Mouse (Mus musculus) heart, postnatal 0 days (tissue): ENCODE data around the gene Ttpal. TPM values are rescaled to one million over a fixed set of nuclear protein-coding genes. Genes with fewer than 3 reads are reported as not detected.

Experiments
- ATAC-seq: fragments of 200-750 bp; cut with Nextera tagmentation; 2 replicates; pipeline ENCODE4 v1.8.0; 2017; ENCODE audit warnings: low read depth, moderate number of reproducible peaks, moderate library complexity; ENCODE audit not compliant: insufficient read depth
- DNase-seq: peaks from one replicate; pipeline ENCODE4 v3.0.0-alpha.2; 2016; ENCODE audit warnings: low spot score
- H3K27ac ChIP-seq: fragments of 300-500 bp; sonication (generic); 2 replicates; pipeline ENCODE4 v1.5.1; 2014; ENCODE audit warnings: low read depth, mild to moderate bottlenecking
- H3K27me3 ChIP-seq: fragments of 300-500 bp; sonication (generic); 2 replicates; pipeline ENCODE4 v1.6.1; 2014; ENCODE audit warnings: low read length, mixed read lengths; ENCODE audit not compliant: control insufficient read depth, insufficient read depth
- H3K36me3 ChIP-seq: fragments of 300-500 bp; sonication (generic); replicated peaks from 2 replicates; pipeline ENCODE4 v1.6.1; 2014; ENCODE audit warnings: low read length, mixed read lengths; ENCODE audit not compliant: control insufficient read depth, insufficient read depth
- H3K4me1 ChIP-seq: fragments of 300-500 bp; sonication (generic); 2 replicates; pipeline ENCODE4 v1.6.1; 2014; ENCODE audit warnings: antibody characterized with exemption; ENCODE audit not compliant: control insufficient read depth, insufficient read depth
- H3K4me2 ChIP-seq: fragments of 300-500 bp; sonication (generic); 2 replicates; pipeline ENCODE4 v1.6.1; 2014; ENCODE audit warnings: low read depth, mild to moderate bottlenecking, low read length, moderate library complexity
- H3K4me3 ChIP-seq: fragments of 300-500 bp; sonication (generic); 2 replicates; pipeline ENCODE4 v1.5.1; 2014; ENCODE audit warnings: low read depth, low read length
- H3K9ac ChIP-seq: fragments of 300-500 bp; sonication (generic); replicated peaks from 2 replicates; pipeline ENCODE4 v1.6.1; 2014; ENCODE audit warnings: low read depth, low read length, mixed read lengths
- H3K9me3 ChIP-seq: fragments of 300-500 bp; sonication (generic); replicated peaks from 2 replicates; pipeline ENCODE4 v1.6.1; 2016; ENCODE audit warnings: low read length; ENCODE audit not compliant: control insufficient read depth
- CTCF ChIP-seq: IDR thresholded peaks from 2 replicates; pipeline ENCODE4 v1.5.1; 2016; ENCODE audit warnings: antibody characterized with exemption, control low read depth, low read depth
- EP300 ChIP-seq: IDR thresholded peaks from 2 replicates; pipeline ENCODE4 v1.6.1; 2016; ENCODE audit warnings: antibody characterized with exemption, low read depth
- WGBS: fragments of 180-500 bp; shearing (Covaris S2); extraction: QIAGEN DNeasy Blood & Tissue Kit; methylation state at CpG from one replicate; pipeline ENCODE4 v1.1.7; 2014; 5-methylcytosine and 5-hydroxymethylcytosine counted together
- polyA plus RNA-seq: library from polyadenylated mRNA; unstranded; fragments of >200 nt; fragmentation: Nextera tagmentation; extraction: Ambion mirVana; gene quantifications from 2 replicates; pipeline ENCODE4 v1.2.1, GENCODE M21; 2015
- total RNA-seq: library from RNA; depleted of rRNA; stranded (reverse); fragments of >200 nt; gene quantifications from 2 replicates; pipeline ENCODE4 v1.2.3, GENCODE M21; 2014; ENCODE audit warnings: low replicate concordance

Ttpal gene
- total and polyA plus RNA-seq, 2 experiments from 2014 or later = 8.8 to 58.3 TPM

DNA sequence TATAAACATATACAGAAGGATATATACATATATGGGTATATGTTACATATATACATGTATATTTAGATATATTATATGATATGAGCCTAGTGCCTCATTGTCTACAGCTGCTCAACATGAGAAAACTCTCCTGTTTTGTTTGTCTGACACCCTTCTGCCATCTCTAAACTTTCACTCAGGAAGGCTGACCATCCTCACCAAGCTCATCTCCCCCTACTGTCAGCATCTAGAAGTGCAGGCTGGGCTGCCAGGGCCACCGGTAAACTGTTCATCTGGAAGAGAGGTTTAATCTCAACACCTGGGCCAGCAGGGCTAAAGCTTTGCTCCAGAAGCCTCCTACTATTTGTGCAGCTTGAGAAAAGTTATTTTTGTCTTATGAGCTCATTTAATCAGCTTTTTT is 2.9 kb upstream of the Ttpal start:
- ATAC-seq = no peak
- Histone ChIP-seq H3K36me3 (no peaks in the 10 kb centered on the region), H3K9ac (no peak overlapping the region), H3K9me3 (no peaks in the 10 kb centered on the region), H3K4me2 (no peak overlapping the region), H3K27ac (no peak overlapping the region), H3K27me3 (no peaks in the 10 kb centered on the region), H3K4me3 (no peak overlapping the region), H3K4me1 (peaks cover 14% of the 10 kb centered on the region)
- TF ChIP-seq CTCF (peak; percentile 83), EP300 (no peak)
- WGBS = 0% methylated on average over 1 of the region's 1 CpGs
- DNase-seq = no peak

- no peak for DNase-seq
- H3K36me3 ChIP-seq = no peaks in the 10 kb centered on the region
- no peaks in the 10 kb centered on the region for H3K27me3 ChIP-seq
- 76% methylated on average over 7 of the region's 7 CpGs for WGBS
- no peaks in the 10 kb centered on the region for H3K9me3 ChIP-seq
- no peak overlapping the region for H3K27ac ChIP-seq
- no peak for TF ChIP-seq EP300
- TF ChIP-seq CTCF = no peak
- no peak for ATAC-seq
- no peak overlapping the region for H3K4me3 ChIP-seq
- no peak overlapping the region for H3K4me2 ChIP-seq
- no peak overlapping the region for H3K9ac ChIP-seq
- peaks cover 14% of the 10 kb centered on the region for H3K4me1 ChIP-seq
Observed at GRCm38 (mm10) chr2:163601066-163601465, 1.0 kb upstream of the Ttpal start.

DNA sequence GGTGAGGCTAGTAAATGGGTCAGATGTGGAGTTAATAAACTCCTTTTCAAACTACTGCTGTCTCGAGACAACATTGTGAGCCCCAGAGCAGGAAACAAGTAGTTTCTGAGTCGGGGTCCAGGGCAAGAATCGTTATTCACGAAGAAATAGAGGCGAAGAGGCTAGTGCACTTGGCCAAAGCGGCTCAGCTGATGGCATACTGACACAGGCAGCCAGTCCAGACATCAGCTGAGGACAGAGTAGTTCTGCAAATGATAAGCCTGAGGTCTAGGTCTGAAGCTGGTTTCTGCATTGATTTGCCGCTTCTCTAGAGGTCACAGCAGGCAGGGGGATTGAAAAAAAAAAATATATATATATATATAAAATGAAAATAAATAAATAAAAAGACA is 408 bp upstream of the Ttpal start:
- WGBS = 67% methylated on average over 7 of the region's 7 CpGs

GRCm38 (mm10) chr2:163606161-163606560 is 4.0 kb downstream of the Ttpal start:
- Histone ChIP-seq H3K4me2 (no peak overlapping the region), H3K27me3 (no peaks in the 10 kb centered on the region), H3K27ac (no peak overlapping the region), H3K4me1 (peaks cover 11% of the 10 kb centered on the region), H3K9ac (no peak overlapping the region), H3K36me3 (peaks cover 22% of the 10 kb centered on the region; the same call in 1 of the 2 replicates), H3K9me3 (no peaks in the 10 kb centered on the region), H3K4me3 (no peak overlapping the region)
- no peak for TF ChIP-seq EP300
- no peak for TF ChIP-seq CTCF
- ATAC-seq (no peak), DNase-seq (no peak)
- 88% methylated on average over 7 of the region's 7 CpGs for WGBS

More for the DNA sequence above, 408 bp upstream of the Ttpal start:
- Histone ChIP-seq H3K4me1 (peaks cover 13% of the 10 kb centered on the region), H3K4me3 (peak overlapping the region; percentile 90; the same call in 1 of the 2 replicates), H3K9ac (no peak overlapping the region), H3K4me2 (peak overlapping the region; percentile 95), H3K27me3 (no peaks in the 10 kb centered on the region), H3K36me3 (no peaks in the 10 kb centered on the region), H3K27ac (0 out of 2 replicates have a peak overlapping the region, but pooled peaks have one; percentile 15), H3K9me3 (no peaks in the 10 kb centered on the region)
- DNase-seq (no peak), ATAC-seq (no peak)
- TF ChIP-seq CTCF (no peak), EP300 (no peak)

DNA sequence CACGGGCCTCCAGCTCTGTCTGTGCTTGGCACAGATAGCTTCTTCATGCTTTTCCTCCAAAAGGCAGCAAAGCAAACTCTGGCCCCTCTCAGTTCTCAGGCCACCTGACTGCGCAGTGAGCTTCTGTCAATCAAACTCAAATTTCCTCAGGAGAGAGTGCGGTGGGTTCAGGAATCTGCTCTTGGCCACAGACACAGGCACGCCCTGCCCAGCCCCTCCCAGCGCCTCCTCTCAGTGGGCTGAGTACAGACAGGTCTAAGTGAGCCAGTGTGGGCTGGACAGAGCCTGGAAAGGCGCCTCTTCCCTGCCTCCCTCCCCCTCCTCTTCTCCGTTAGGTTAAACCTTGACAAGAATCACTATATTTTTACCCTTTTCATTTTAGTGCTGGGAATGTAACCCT is 5.9 kb downstream of the Ttpal start:
- peaks cover 3% of the 10 kb centered on the region; the same call in 1 of the 2 replicates for H3K4me1 ChIP-seq
- no peaks in the 10 kb centered on the region for H3K27me3 ChIP-seq
- TF ChIP-seq EP300 (no peak), CTCF (no peak)
- ATAC-seq = no peak
- H3K9ac ChIP-seq = no peak overlapping the region
- H3K9me3 ChIP-seq = no peaks in the 10 kb centered on the region
- H3K4me3 ChIP-seq = no peak overlapping the region
- WGBS = 67% methylated on average over 7 of the region's 7 CpGs
- DNase-seq = no peak
- H3K4me2 ChIP-seq = no peak overlapping the region
- peaks cover 36% of the 10 kb centered on the region; the same call in 1 of the 2 replicates for H3K36me3 ChIP-seq
- no peak overlapping the region for H3K27ac ChIP-seq

GRCm38 (mm10) chr2:163609281-163609975 is 7.3 kb downstream of the Ttpal start:
- no peak for ATAC-seq
- Histone ChIP-seq H3K9me3 (no peaks in the 10 kb centered on the region), H3K4me1 (no peaks in the 10 kb centered on the region), H3K36me3 (peaks cover 49% of the 10 kb centered on the region), H3K9ac (no peak overlapping the region), H3K4me2 (no peak overlapping the region), H3K27ac (no peak overlapping the region), H3K27me3 (no peaks in the 10 kb centered on the region), H3K4me3 (no peak overlapping the region)
- 75% methylated on average over 12 of the region's 12 CpGs for WGBS
- no peak for TF ChIP-seq CTCF
- TF ChIP-seq EP300 = no peak
- no peak for DNase-seq
